Mouse (Mus musculus) thymus, adult 2 months (tissue): Measurements from ENCODE around the gene Gm9821. TPM values are rescaled to one million over a fixed set of nuclear protein-coding genes. Genes with fewer than 3 reads are reported as not detected.

ENCODE experiments used
- DNase-seq: peaks from one replicate; pipeline ENCODE4 v3.0.0; 2021
- H3K27ac ChIP-seq: fragments of 200-500 bp; 2 replicates; pipeline ENCODE4 v1.5.1; 2012; ENCODE audit warnings: low read length, control low read depth; ENCODE audit not compliant: control insufficient read depth, insufficient read depth
- H3K27me3 ChIP-seq: fragments of 200-500 bp; 2 replicates; pipeline ENCODE4 v1.6.1; 2012; ENCODE audit warnings: mild to moderate bottlenecking, low read length, moderate library complexity, mixed read lengths; ENCODE audit not compliant: control insufficient read depth, insufficient read depth
- H3K36me3 ChIP-seq: fragments of 200-500 bp; 2 replicates; pipeline ENCODE4 v1.6.1; 2012; ENCODE audit warnings: mild to moderate bottlenecking, low read length, moderate library complexity; ENCODE audit not compliant: control insufficient read depth, insufficient read depth
- H3K4me1 ChIP-seq: fragments of 200-500 bp; replicated peaks from 2 replicates; pipeline ENCODE4 v1.6.1; 2012; ENCODE audit warnings: low read length; ENCODE audit not compliant: control insufficient read depth, insufficient read depth
- H3K4me3 ChIP-seq: fragments of 200-500 bp; 2 replicates; pipeline ENCODE4 v1.5.1; 2012; ENCODE audit warnings: mild to moderate bottlenecking, low read length, control low read depth, moderate library complexity; ENCODE audit not compliant: control insufficient read depth, insufficient read depth
- CTCF ChIP-seq: fragments of 200-500 bp; IDR thresholded peaks from 2 replicates; pipeline ENCODE4 v1.5.1; 2012; ENCODE audit warnings: mild to moderate bottlenecking, control low read depth, low read length, moderate library complexity, borderline replicate concordance; ENCODE audit not compliant: control insufficient read depth, poor library complexity, insufficient read depth; ENCODE audit errors: extremely low read depth
- POLR2A ChIP-seq: fragments of 200-500 bp; IDR thresholded peaks from 2 replicates; pipeline ENCODE4 v1.6.1; 2012; ENCODE audit warnings: mild to moderate bottlenecking, low read length, control low read depth, moderate library complexity; ENCODE audit not compliant: control insufficient read depth, poor library complexity, insufficient read depth; ENCODE audit errors: extremely low read depth
- WGBS: fragments of 180-500 bp; shearing (Covaris S2); methylation state at CpG from one replicate; pipeline ENCODE4 v1.1.7; 2018; 5-methylcytosine and 5-hydroxymethylcytosine counted together
- polyA plus RNA-seq: library from polyadenylated mRNA; depleted of rRNA; stranded (reverse); fragments of >200 nt; gene quantifications from 2 replicates; pipeline ENCODE4 v1.2.3, GENCODE M21; 2012

The Gm9821 gene
- polyA plus RNA-seq, 1 experiment, result 0.08 TPM

GRCm38 (mm10) chr2:91904618-91905307 lies 40.7 kb upstream of the Gm9821 start:
- Histone ChIP-seq H3K27me3 (no peaks in the 10 kb centered on the region), H3K27ac (no peak overlapping the region), H3K4me3 (no peak overlapping the region), H3K36me3 (peaks cover 12% of the 10 kb centered on the region; the same call in 1 of the 2 replicates), H3K4me1 (no peaks in the 10 kb centered on the region)
- WGBS, result 93% methylated on average over 5 of the region's 5 CpGs
- no peak for DNase-seq
- no peak for TF ChIP-seq CTCF
- no peak for TF ChIP-seq POLR2A

- TF ChIP-seq CTCF (no peak), POLR2A (no peak)
- DNase-seq, result no peak
- WGBS, result 97% methylated on average over 2 of the region's 2 CpGs
- no peak overlapping the region for H3K27ac ChIP-seq
- no peak overlapping the region for H3K4me3 ChIP-seq
- H3K27me3 ChIP-seq, result no peaks in the 10 kb centered on the region
- no peaks in the 10 kb centered on the region for H3K4me1 ChIP-seq
- peaks cover 21% of the 10 kb centered on the region for H3K36me3 ChIP-seq
These were observed 39.4 kb upstream of the Gm9821 start for GRCm38 (mm10) chr2:91906141-91906540.

- TF ChIP-seq CTCF (no peak), POLR2A (no peak)
- Histone ChIP-seq H3K27ac (no peak overlapping the region), H3K27me3 (no peaks in the 10 kb centered on the region), H3K4me3 (no peak overlapping the region), H3K36me3 (peaks cover 50% of the 10 kb centered on the region), H3K4me1 (no peaks in the 10 kb centered on the region)
- 90% methylated on average over 3 of the region's 3 CpGs for WGBS
- DNase-seq, result no peak
These were observed 32.9 kb upstream of the Gm9821 start for GRCm38 (mm10) chr2:91912616-91913015.

- Histone ChIP-seq H3K4me3 (no peak overlapping the region), H3K36me3 (peaks cover 58% of the 10 kb centered on the region), H3K4me1 (no peaks in the 10 kb centered on the region), H3K27me3 (no peaks in the 10 kb centered on the region), H3K27ac (no peak overlapping the region)
- TF ChIP-seq CTCF, result no peak
- no peak for TF ChIP-seq POLR2A
- WGBS, result 84% methylated on average over 7 of the region's 7 CpGs
- DNase-seq, result no peak
These were observed 32.0 kb upstream of the Gm9821 start for GRCm38 (mm10) chr2:91913328-91914110.

- Histone ChIP-seq H3K4me1 (peaks cover 4% of the 10 kb centered on the region), H3K27ac (no peak overlapping the region), H3K27me3 (peaks cover 2% of the 10 kb centered on the region; the same call in 1 of the 2 replicates), H3K36me3 (peaks cover 38% of the 10 kb centered on the region), H3K4me3 (no peak overlapping the region)
- WGBS, result 96% methylated on average over 7 of the region's 7 CpGs
- no peak for TF ChIP-seq POLR2A
- TF ChIP-seq CTCF, result no peak
- DNase-seq, result no peak
These were observed 29.0 kb upstream of the Gm9821 start for GRCm38 (mm10) chr2:91916346-91916977.

GRCm38 (mm10) chr2:91917096-91917495 lies 28.4 kb upstream of the Gm9821 start:
- Histone ChIP-seq H3K4me3 (no peak overlapping the region), H3K36me3 (peaks cover 32% of the 10 kb centered on the region), H3K4me1 (peaks cover 6% of the 10 kb centered on the region), H3K27me3 (peaks cover 4% of the 10 kb centered on the region), H3K27ac (no peak overlapping the region)
- no peak for DNase-seq
- no peak for TF ChIP-seq CTCF
- no peak for TF ChIP-seq POLR2A
- 98% methylated on average over 7 of the region's 7 CpGs for WGBS
